Mouse (Mus musculus): ENCODE data around the gene Tia1. TPM values are rescaled to one million over a fixed set of nuclear protein-coding genes. Genes with fewer than 3 reads are reported as not detected.

Tia1 gene
- polyA plus RNA-seq, 1 experiment = 15.2 TPM

- peak within 1 kb of the TSS; percentile 87 for H3K4me3 ChIP-seq (ENCODE audit: insufficient read depth, low read depth, low read length)
- H3K4me1 ChIP-seq (ENCODE audit: control insufficient read depth, insufficient read depth, insufficient read length, low read length) = peaks cover 8% of the 10 kb centered on the region
- peak within 1 kb of the TSS; percentile 45 for H3K27ac ChIP-seq (replicated peaks; ENCODE audit: low read depth, low read length)
These were observed 7.3 kb upstream of the Tia1 start, which contains the start of gene Pcyox1 for GRCm38 (mm10) chr6:86396581-86397256. Pcyox1 (minus strand) TSS chr6:86397154.

DNA sequence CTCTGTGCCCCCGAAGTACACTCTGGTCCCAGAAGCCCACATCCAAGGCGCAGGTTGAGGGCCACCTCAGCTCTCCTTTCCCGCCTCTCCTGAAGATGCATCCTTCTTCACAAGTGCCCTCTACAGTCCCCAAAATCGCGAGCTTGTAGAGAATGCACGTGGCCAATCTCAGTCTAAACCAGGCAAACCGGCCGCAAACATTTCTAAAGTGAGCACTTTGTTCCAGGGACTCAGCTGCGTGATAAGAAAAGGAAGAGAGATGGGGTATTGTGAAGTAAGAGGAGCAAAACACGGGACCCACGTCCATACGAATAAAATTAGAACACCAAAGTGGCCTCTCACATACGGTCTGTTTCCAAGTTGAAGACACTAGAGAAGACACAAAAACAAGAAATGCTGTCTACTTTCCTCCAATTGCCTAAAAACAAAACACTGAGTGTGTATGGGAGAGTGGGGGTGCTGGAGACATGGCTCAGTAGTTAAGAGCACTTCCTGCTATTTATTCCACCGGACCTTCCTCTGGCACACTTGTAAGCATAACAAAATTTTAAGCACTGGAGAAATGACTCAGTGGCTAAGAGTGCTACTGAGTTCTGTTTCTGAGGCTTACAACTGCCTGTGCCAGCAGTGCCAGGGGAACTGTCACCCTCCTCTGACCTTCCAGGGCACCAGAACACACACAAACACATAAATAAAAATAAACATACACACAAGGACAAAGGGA is 6.6 kb upstream of the Tia1 start:
- Histone ChIP-seq H3K4me1 (ENCODE audit: control insufficient read depth, insufficient read depth, insufficient read length, low read length) (peaks cover 8% of the 10 kb centered on the region), H3K4me3 (ENCODE audit: insufficient read depth, low read depth, low read length) (peak overlapping the region; percentile 87), H3K27ac (replicated peaks; ENCODE audit: low read depth, low read length) (peak overlapping the region; percentile 45)

- Histone ChIP-seq H3K27ac (replicated peaks; ENCODE audit: low read depth, low read length) (no peak overlapping the region; the same call in 1 of the 2 replicates), H3K4me3 (ENCODE audit: insufficient read depth, low read depth, low read length) (no peak overlapping the region), H3K4me1 (ENCODE audit: control insufficient read depth, insufficient read depth, insufficient read length, low read length) (peaks cover 8% of the 10 kb centered on the region)
These were observed 5.0 kb upstream of the Tia1 start for GRCm38 (mm10) chr6:86398986-86399385.

DNA sequence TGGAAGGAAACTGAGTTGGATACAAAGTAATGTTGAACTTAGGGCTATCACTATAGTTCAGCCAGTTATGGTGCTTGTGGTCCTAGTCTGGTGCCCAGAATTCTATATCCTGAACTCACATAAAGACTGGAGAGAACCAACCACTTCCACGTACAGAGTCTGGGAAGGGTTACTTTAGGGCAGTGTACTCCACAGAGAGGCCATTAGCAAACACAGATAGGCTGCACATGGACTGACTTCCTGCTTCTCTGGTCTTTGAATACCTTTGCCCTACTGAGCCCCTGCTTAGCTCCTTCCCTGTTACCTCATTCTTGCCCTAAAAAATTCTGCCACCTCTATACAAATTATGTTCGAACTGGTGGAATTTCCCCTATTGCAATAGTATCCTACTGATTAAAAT is 4.0 kb upstream of the Tia1 start:
- Histone ChIP-seq H3K4me3 (ENCODE audit: insufficient read depth, low read depth, low read length) (no peak overlapping the region), H3K27ac (replicated peaks; ENCODE audit: low read depth, low read length) (no peak overlapping the region), H3K4me1 (ENCODE audit: control insufficient read depth, insufficient read depth, insufficient read length, low read length) (peaks cover 9% of the 10 kb centered on the region)

GRCm38 (mm10) chr6:86400972-86401371 is 3.0 kb upstream of the Tia1 start:
- Histone ChIP-seq H3K27ac (replicated peaks; ENCODE audit: low read depth, low read length) (no peak overlapping the region), H3K4me1 (ENCODE audit: control insufficient read depth, insufficient read depth, insufficient read length, low read length) (peaks cover 7% of the 10 kb centered on the region), H3K4me3 (ENCODE audit: insufficient read depth, low read depth, low read length) (peak overlapping the region; percentile 43)

DNA sequence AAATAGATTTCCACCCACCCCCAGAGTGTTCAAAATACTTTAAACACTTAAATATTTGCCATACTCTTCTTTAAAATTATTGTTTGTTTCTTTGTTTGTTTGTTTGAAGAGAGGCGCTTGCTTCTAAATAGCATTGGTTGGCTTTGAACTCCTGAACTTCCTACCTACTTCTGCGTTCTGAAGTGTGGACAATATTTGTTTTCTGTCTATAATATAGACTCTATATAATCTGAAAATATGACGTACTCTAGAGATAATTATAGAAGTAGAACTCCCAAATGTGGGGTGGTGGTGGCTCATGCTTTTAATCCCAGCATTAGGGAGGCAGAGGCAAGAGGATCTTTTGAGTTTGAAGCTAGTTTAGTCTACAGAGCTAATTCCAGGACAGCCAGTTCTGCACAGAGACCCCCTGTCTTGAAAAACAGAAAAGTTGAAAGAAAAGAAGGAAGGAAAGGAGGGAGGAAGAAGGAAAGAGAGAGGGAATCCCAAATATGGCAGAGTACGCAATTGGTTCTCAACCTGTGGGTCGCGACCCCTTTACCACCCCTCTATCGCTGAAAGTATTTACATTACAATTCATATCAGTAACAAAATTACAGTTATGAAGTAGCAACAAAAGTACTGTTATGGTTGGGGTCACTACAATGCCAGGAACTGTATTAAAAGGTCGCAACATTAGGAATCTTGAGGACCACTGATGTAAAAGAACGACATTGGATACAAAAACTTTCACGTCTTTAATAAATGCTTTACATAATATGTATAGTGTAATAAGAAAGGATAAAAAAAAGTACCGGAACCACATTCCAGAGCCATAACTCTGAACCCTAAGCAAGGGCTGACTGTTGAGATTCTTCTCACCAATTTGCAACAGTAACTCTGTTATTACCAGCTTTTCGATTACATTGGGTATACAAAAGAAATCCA is 1.1 kb upstream of the Tia1 start:
- Histone ChIP-seq H3K4me1 (ENCODE audit: control insufficient read depth, insufficient read depth, insufficient read length, low read length) (peaks cover 9% of the 10 kb centered on the region), H3K27ac (replicated peaks; ENCODE audit: low read depth, low read length) (no peak overlapping the region), H3K4me3 (ENCODE audit: insufficient read depth, low read depth, low read length) (no peak overlapping the region)

GRCm38 (mm10) chr6:86403728-86404099 is 305 bp upstream of the Tia1 start:
- Histone ChIP-seq H3K27ac (replicated peaks; ENCODE audit: low read depth, low read length) (no peak overlapping the region), H3K4me1 (ENCODE audit: control insufficient read depth, insufficient read depth, insufficient read length, low read length) (peaks cover 9% of the 10 kb centered on the region), H3K4me3 (ENCODE audit: insufficient read depth, low read depth, low read length) (peak overlapping the region; percentile 21)

GRCm38 (mm10) chr6:86404996-86405395 is 977 bp downstream of the Tia1 start:
- peak overlapping the region; percentile 97; the same call in 1 of the 2 replicates for H3K27ac ChIP-seq (replicated peaks; ENCODE audit: low read depth, low read length)

DNA sequence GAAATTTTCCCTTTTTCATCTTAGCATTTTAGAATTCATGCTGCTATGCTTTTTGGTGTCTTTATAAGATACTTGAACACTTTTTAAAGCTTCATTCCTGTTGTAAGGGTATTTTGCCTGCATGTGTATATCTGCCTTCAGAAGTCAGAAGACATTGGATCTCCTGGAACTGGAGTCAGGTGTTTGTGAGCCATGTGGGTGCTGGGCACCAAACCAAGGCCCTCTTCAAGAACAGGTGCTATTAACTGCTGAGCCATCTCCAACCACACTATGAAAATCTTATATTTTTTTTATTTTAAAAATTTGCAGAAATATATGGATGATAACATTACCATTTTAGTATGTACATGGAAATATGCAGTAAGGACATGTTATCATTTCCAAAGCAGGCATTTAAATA is 2.3 kb downstream of the Tia1 start:
- Histone ChIP-seq H3K4me1 (ENCODE audit: control insufficient read depth, insufficient read depth, insufficient read length, low read length) (0 out of 2 replicates have a peak, but pooled peaks cover 6% of the 10 kb centered on the region), H3K27ac (replicated peaks; ENCODE audit: low read depth, low read length) (no peak overlapping the region), H3K4me3 (ENCODE audit: insufficient read depth, low read depth, low read length) (no peak overlapping the region)

More at GRCm38 (mm10) chr6:86404996-86405395, 977 bp downstream of the Tia1 start:
- Histone ChIP-seq H3K4me1 (ENCODE audit: control insufficient read depth, insufficient read depth, insufficient read length, low read length) (peaks cover 9% of the 10 kb centered on the region; the same call in 1 of the 2 replicates), H3K4me3 (ENCODE audit: insufficient read depth, low read depth, low read length) (peak overlapping the region; percentile 86)

- Histone ChIP-seq H3K4me3 (ENCODE audit: insufficient read depth, low read depth, low read length) (no peak overlapping the region), H3K27ac (replicated peaks; ENCODE audit: low read depth, low read length) (no peak overlapping the region), H3K4me1 (ENCODE audit: control insufficient read depth, insufficient read depth, insufficient read length, low read length) (no peaks in the 10 kb centered on the region)
These were observed 14.7 kb downstream of the Tia1 start for GRCm38 (mm10) chr6:86418711-86419110.

GRCm38 (mm10) chr6:86419239-86419638 is 15.2 kb downstream of the Tia1 start:
- Histone ChIP-seq H3K4me1 (ENCODE audit: control insufficient read depth, insufficient read depth, insufficient read length, low read length) (no peaks in the 10 kb centered on the region), H3K4me3 (ENCODE audit: insufficient read depth, low read depth, low read length) (no peak overlapping the region), H3K27ac (replicated peaks; ENCODE audit: low read depth, low read length) (no peak overlapping the region)

DNA sequence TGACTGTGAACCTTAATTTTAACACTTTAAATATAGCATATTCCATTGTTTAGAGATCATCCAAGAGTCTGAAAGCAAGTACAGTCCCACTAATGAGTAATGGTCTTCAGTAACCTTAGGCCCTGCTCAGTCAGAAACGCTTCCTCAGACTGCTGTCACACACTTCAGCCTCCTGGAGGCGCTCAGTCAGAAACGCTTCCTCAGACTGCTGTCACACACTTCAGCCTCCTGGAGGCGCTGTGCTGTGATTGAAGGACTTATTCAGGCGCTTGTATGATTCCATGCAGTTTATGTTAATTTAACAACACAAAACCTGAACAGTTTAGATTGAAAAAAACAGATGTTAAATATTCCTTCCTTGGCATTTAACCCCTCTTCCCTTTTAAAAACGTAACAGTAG is 16.5 kb downstream of the Tia1 start:
- no peaks in the 10 kb centered on the region for H3K4me1 ChIP-seq (ENCODE audit: control insufficient read depth, insufficient read depth, insufficient read length, low read length)
- H3K4me3 ChIP-seq (ENCODE audit: insufficient read depth, low read depth, low read length) = no peak overlapping the region
- no peak overlapping the region for H3K27ac ChIP-seq (replicated peaks; ENCODE audit: low read depth, low read length)

- Histone ChIP-seq H3K4me3 (ENCODE audit: insufficient read depth, low read depth, low read length) (no peak within 1 kb of the TSS), H3K4me1 (ENCODE audit: control insufficient read depth, insufficient read depth, insufficient read length, low read length) (no peaks in the 10 kb centered on the region), H3K27ac (replicated peaks; ENCODE audit: low read depth, low read length) (no peak within 1 kb of the TSS)
These were observed 22.3 kb downstream of the Tia1 start, which contains the start of gene Gm44790 for GRCm38 (mm10) chr6:86426358-86426757. Gm44790 (plus strand) TSS chr6:86426658.

DNA sequence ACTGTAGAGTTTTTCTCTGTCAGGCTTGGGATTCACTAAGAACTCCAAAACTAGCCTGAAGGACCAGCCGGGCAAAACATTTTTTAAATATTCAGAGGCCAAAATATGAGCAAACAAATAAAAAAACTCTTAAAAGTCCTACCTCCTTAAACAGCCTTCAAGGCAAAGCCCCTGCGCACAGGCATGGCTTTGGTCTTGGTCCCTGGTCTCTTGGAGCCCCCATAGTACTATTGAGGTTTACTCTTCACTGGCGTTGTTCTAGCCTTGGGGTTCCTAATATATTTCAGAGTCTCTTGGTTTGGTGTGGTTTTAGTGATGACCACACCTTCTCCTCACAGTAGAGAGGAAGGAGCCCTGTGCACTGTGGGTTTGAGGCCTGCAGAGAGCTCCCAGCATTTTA is 27.5 kb downstream of the Tia1 start:
- no peaks in the 10 kb centered on the region for H3K4me1 ChIP-seq (ENCODE audit: control insufficient read depth, insufficient read depth, insufficient read length, low read length)
- no peak overlapping the region for H3K4me3 ChIP-seq (ENCODE audit: insufficient read depth, low read depth, low read length)
- no peak overlapping the region for H3K27ac ChIP-seq (replicated peaks; ENCODE audit: low read depth, low read length)

DNA sequence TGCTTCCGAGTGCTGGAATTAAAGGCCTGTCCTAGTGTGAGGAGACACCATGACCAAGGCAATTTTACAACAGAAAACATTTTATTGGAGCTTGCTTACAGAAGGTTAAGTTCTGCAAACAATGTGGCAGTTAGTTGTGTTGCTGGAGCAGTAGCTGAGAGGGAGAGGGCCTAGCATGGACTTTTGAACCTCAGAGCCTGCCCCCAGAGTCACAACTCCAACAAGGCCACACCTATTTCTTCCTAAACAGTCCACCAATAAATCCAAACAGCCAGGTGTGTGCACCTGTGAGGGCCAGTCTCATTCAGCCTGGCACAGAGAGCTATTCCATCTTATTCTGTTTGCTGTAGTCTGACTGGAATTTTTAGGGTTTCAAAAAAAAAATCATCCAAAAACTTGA is 29.7 kb downstream of the Tia1 start:
- Histone ChIP-seq H3K4me3 (ENCODE audit: insufficient read depth, low read depth, low read length) (no peak overlapping the region), H3K27ac (replicated peaks; ENCODE audit: low read depth, low read length) (no peak overlapping the region), H3K4me1 (ENCODE audit: control insufficient read depth, insufficient read depth, insufficient read length, low read length) (no peaks in the 10 kb centered on the region)
